ENCODE assay signal across 9 mouse cellular contexts in the genomic region with DNA sequence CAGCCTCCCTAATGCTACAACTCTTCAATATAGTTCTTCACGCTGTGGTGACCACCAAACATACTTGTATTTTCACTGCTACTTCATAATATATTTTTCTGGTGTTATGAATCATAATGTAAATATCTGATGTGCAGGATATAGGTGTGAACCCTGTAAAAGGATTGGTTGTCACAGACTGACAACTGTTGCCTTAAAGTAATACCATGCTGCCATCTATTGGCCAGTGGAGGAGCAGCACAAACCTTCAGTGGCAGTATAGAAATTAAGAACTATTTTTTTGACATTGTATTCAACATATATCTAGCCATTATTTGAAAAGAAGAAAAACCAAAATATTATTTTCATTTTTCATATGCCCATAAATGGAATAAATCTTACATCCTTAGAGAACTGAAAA. TPM values are rescaled to one million over a fixed set of nuclear protein-coding genes. Genes with fewer than 3 reads are reported as not detected.
A peak's percentile ranks its signal among the peaks of the same experiment; 100 is the strongest.
DNase-seq lines count a peak whose midpoint lies in the region; ATAC-seq and TF ChIP-seq lines count a peak whose summit lies in the region.
"Had no signal": no experiment of that assay in that cellular context is flagged by ENCODE, and none has a peak within 500 bp of the region (broad histone marks: within the 10 kb centered on the region; RNA-seq: fewer than 3 reads in every experiment).

No protein-coding gene starts in this region.

- no peaks in the 10 kb centered on the region for H3K79me2 ChIP-seq in liver, adult 2 months (ENCODE audit: control insufficient read depth, insufficient read depth, low read length)

- H3K4me3 ChIP-seq in midbrain, embryonic 11.5 days (ENCODE audit: low read depth, low read length): no peak overlapping the region
- H3K4me3 ChIP-seq in midbrain, embryonic 10.5 days: no peak overlapping the region
- no peak overlapping the region for H3K4me3 ChIP-seq in cerebellum, adult 2 months (replicated peaks; ENCODE audit: insufficient read depth, low read depth, low read length)
- no peak overlapping the region for H3K4me3 ChIP-seq in hindbrain, postnatal 0 days (ENCODE audit: low read length)
- H3K4me3 ChIP-seq in liver, adult 2 months (ENCODE audit: insufficient read depth, low read depth, low read length): no peak overlapping the region
- H3K4me3 ChIP-seq in forebrain, embryonic 12.5 days (replicated peaks): no peak overlapping the region
- H3K4me3 ChIP-seq: neural tube, embryonic 12.5 days had no signal

- H3K4me2 ChIP-seq in midbrain, embryonic 11.5 days: no peak overlapping the region
- H3K4me2 ChIP-seq in hindbrain, postnatal 0 days (ENCODE audit: low read depth, low read length): no peak overlapping the region
- no peak overlapping the region for H3K4me2 ChIP-seq in forebrain, embryonic 12.5 days
- H3K4me2 ChIP-seq: neural tube, embryonic 12.5 days had no signal

- no peaks in the 10 kb centered on the region for H3K27me3 ChIP-seq in midbrain, embryonic 11.5 days (ENCODE audit: control insufficient read depth, insufficient read depth, low read length)
- H3K27me3 ChIP-seq in midbrain, embryonic 10.5 days (ENCODE audit: low read depth, poor library complexity, severe bottlenecking): no peaks in the 10 kb centered on the region
- no peaks in the 10 kb centered on the region for H3K27me3 ChIP-seq in cerebellum, adult 2 months (ENCODE audit: control insufficient read depth, insufficient read depth, low read length)
- no peaks in the 10 kb centered on the region for H3K27me3 ChIP-seq in hindbrain, postnatal 0 days (ENCODE audit: insufficient read depth, low read length)
- H3K27me3 ChIP-seq in liver, adult 2 months (ENCODE audit: control insufficient read depth, insufficient read depth, low read length): no peaks in the 10 kb centered on the region
- no peaks in the 10 kb centered on the region for H3K27me3 ChIP-seq in forebrain, embryonic 12.5 days
- H3K27me3 ChIP-seq: neural tube, embryonic 12.5 days had no signal

- peak; percentile 93 for DNase-seq in midbrain, embryonic 11.5 days (ENCODE audit: low spot score, missing footprints)
- no peak for DNase-seq in midbrain, embryonic 10.5 days (ENCODE audit: low spot score)
- DNase-seq in Muller cell, postnatal 12 days (ENCODE audit: inconsistent ontology term): peak; percentile 17
- peak; percentile 43 to 50 for DNase-seq in cerebellum, adult 2 months
- peak; percentile 68 for DNase-seq in hindbrain, postnatal 0 days (ENCODE audit: low spot score)
- peak; percentile 23 for DNase-seq in liver, adult 2 months (ENCODE audit: extremely low read depth, low read depth, low spot score)
- DNase-seq in right cerebral cortex, postnatal 14 days: peak; percentile 18

- no peaks in the 10 kb centered on the region for H3K4me1 ChIP-seq in midbrain, embryonic 11.5 days (ENCODE audit: control insufficient read depth, insufficient read depth, low read length)
- no peaks in the 10 kb centered on the region for H3K4me1 ChIP-seq in midbrain, embryonic 10.5 days
- no peaks in the 10 kb centered on the region for H3K4me1 ChIP-seq in cerebellum, adult 2 months (ENCODE audit: control insufficient read depth, insufficient read depth, low read length)
- no peaks in the 10 kb centered on the region for H3K4me1 ChIP-seq in hindbrain, postnatal 0 days (ENCODE audit: insufficient read depth, low read length)
- no peaks in the 10 kb centered on the region for H3K4me1 ChIP-seq in liver, adult 2 months (ENCODE audit: control insufficient read depth, insufficient read depth, low read length)
- no peaks in the 10 kb centered on the region for H3K4me1 ChIP-seq in forebrain, embryonic 12.5 days
- H3K4me1 ChIP-seq: neural tube, embryonic 12.5 days had no signal

- 100% methylated on average over 1 of the region's 1 CpGs for WGBS in midbrain, embryonic 11.5 days
- WGBS in midbrain, embryonic 10.5 days: 92% methylated on average over 1 of the region's 1 CpGs
- 98% methylated on average over 1 of the region's 1 CpGs for WGBS in cerebellum, adult 2 months
- WGBS in hindbrain, postnatal 0 days: 93% methylated on average over 1 of the region's 1 CpGs
- 88% methylated on average over 1 of the region's 1 CpGs for WGBS in liver, adult 2 months
- WGBS in forebrain, embryonic 12.5 days: 90% methylated on average over 1 of the region's 1 CpGs

- TF ChIP-seq CTCF in cerebellum, adult 2 months (IDR thresholded peaks at IDR 0.05; ENCODE audit: borderline replicate concordance, insufficient read depth, low read depth, low read length): peak; percentile 39; the same call in 1 of the 2 replicates
- peak; percentile 78 for TF ChIP-seq CTCF in hindbrain, postnatal 0 days (IDR thresholded peaks at IDR 0.05; ENCODE audit: low read depth)
- peak; percentile 40 for TF ChIP-seq CTCF in liver, adult 2 months (IDR thresholded peaks at IDR 0.05; ENCODE audit: low read depth, low read length)

- H3K36me3 ChIP-seq in midbrain, embryonic 11.5 days (ENCODE audit: control insufficient read depth, insufficient read depth, low read length): peaks cover 11% of the 10 kb centered on the region; the same call in 1 of the 2 replicates
- H3K36me3 ChIP-seq in midbrain, embryonic 10.5 days: peaks cover 86% of the 10 kb centered on the region
- H3K36me3 ChIP-seq in hindbrain, postnatal 0 days (ENCODE audit: insufficient read depth, low read length): peaks cover 32% of the 10 kb centered on the region
- peaks cover 48% of the 10 kb centered on the region for H3K36me3 ChIP-seq in liver, adult 2 months (ENCODE audit: control insufficient read depth, insufficient read depth, low read length)
- H3K36me3 ChIP-seq in forebrain, embryonic 12.5 days (replicated peaks): peaks cover 35% of the 10 kb centered on the region

- no peaks in the 10 kb centered on the region for H3K9me3 ChIP-seq in midbrain, embryonic 11.5 days (ENCODE audit: control insufficient read depth, low read length)
- no peaks in the 10 kb centered on the region for H3K9me3 ChIP-seq in midbrain, embryonic 10.5 days (replicated peaks)
- no peaks in the 10 kb centered on the region for H3K9me3 ChIP-seq in hindbrain, postnatal 0 days (ENCODE audit: low read length)
- no peaks in the 10 kb centered on the region for H3K9me3 ChIP-seq in forebrain, embryonic 12.5 days
- H3K9me3 ChIP-seq: neural tube, embryonic 12.5 days had no signal

- no peak overlapping the region for H3K27ac ChIP-seq in midbrain, embryonic 11.5 days (ENCODE audit: low read depth, low read length)
- no peak overlapping the region for H3K27ac ChIP-seq in midbrain, embryonic 10.5 days (replicated peaks)
- H3K27ac ChIP-seq in cerebellum, adult 2 months (ENCODE audit: insufficient read depth, low read length): no peak overlapping the region
- H3K27ac ChIP-seq in hindbrain, postnatal 0 days: no peak overlapping the region
- H3K27ac ChIP-seq in liver, adult 2 months (replicated peaks; ENCODE audit: insufficient read depth, low read depth, low read length): no peak overlapping the region
- H3K27ac ChIP-seq in forebrain, embryonic 12.5 days: no peak overlapping the region
- H3K27ac ChIP-seq: neural tube, embryonic 12.5 days had no signal

- H3K9ac ChIP-seq in midbrain, embryonic 11.5 days (ENCODE audit: low read length): no peak overlapping the region
- no peak overlapping the region for H3K9ac ChIP-seq in hindbrain, postnatal 0 days (replicated peaks; ENCODE audit: low read length)
- H3K9ac ChIP-seq in liver, adult 2 months (ENCODE audit: low read depth, low read length): no peak overlapping the region
- no peak overlapping the region for H3K9ac ChIP-seq in forebrain, embryonic 12.5 days
- H3K9ac ChIP-seq: neural tube, embryonic 12.5 days had no signal

- no peak for ATAC-seq in midbrain, embryonic 11.5 days (ENCODE audit: low FRiP score)
- ATAC-seq in hindbrain, postnatal 0 days: 0 out of 2 replicates have a peak, but pooled peaks have one; percentile 40
- no peak for ATAC-seq in forebrain, embryonic 12.5 days (ENCODE audit: low FRiP score)

- TF ChIP-seq POLR2A in cerebellum, adult 2 months (IDR thresholded peaks at IDR 0.05; ENCODE audit: borderline replicate concordance, insufficient read depth, low read length): no peak
- no peak for TF ChIP-seq POLR2A in liver, adult 2 months (IDR thresholded peaks at IDR 0.05; ENCODE audit: extremely low read depth, insufficient read depth, low read length)

RNA-seq across cellular contexts. Expression of gene Ino80, which starts 40.5 kb away (rescaled TPM):
- polyA plus RNA-seq in midbrain, embryonic 11.5 days (2014; fragmentation: Nextera tagmentation; extraction: Ambion mirVana): 3.9 and 4.3 TPM in 2 replicates
- 3.3 and 3.8 TPM in 2 replicates for polyA plus RNA-seq in midbrain, embryonic 10.5 days (2016; fragmentation: Nextera tagmentation; extraction: Ambion mirVana)
- 17.1 and 17.3 TPM in 2 replicates for polyA plus RNA-seq in cerebellum, adult 2 months (2012; rRNA removed)
- total RNA-seq in hindbrain, postnatal 0 days (2014; rRNA removed): 12.3 and 13.4 TPM in 2 replicates
- 2.3 and 2.7 TPM in 2 replicates for polyA plus RNA-seq in hindbrain, postnatal 0 days (2015; fragmentation: Nextera tagmentation; extraction: Ambion mirVana)
- total RNA-seq in liver, adult 2 months (2014; rRNA removed): 8.7 and 9.9 TPM in 2 replicates
- polyA plus RNA-seq in liver, adult 2 months (2012; rRNA removed): 2.8 and 3.7 TPM in 2 replicates
- 4.5 and 5.2 TPM in 2 replicates for polyA plus RNA-seq in forebrain, embryonic 12.5 days (2016; fragmentation: Nextera tagmentation; extraction: Ambion mirVana)
